Mouse (Mus musculus) stomach, postnatal 0 days (tissue): ENCODE data around the gene Zrsr2.

Experiments
- CTCF ChIP-seq: IDR thresholded peaks from 2 replicates; pipeline ENCODE4 v1.5.1; 2016; ENCODE audit warnings: antibody characterized with exemption, low read depth, mild to moderate bottlenecking, moderate library complexity
- EP300 ChIP-seq: optimal IDR thresholded peaks from 2 replicates; pipeline ENCODE3; 2016; ENCODE audit warnings: antibody characterized with exemption

GRCm38 (mm10) chrX:163934731-163935130 is 23.7 kb downstream of the Zrsr2 start:
- TF ChIP-seq EP300 (no peak), CTCF (no peak)
